Mouse (Mus musculus) liver, embryonic 12.5 days (tissue): ENCODE measurements around the gene Esrra. TPM values are rescaled to one million over a fixed set of nuclear protein-coding genes. Genes with fewer than 3 reads are reported as not detected.
A peak's percentile ranks its signal among the peaks of the same experiment; 100 is the strongest.
"Not testable (repeated sequence)": the region's sequence is repeated elsewhere in the genome, so short reads cannot be mapped to it uniquely, and the experiment has no call there.

Source experiments
- ATAC-seq: fragments of 200-750 bp; cut with Nextera tagmentation; 2 replicates; pipeline ENCODE4 v1.8.0; 2017; ENCODE audit warnings: moderate number of reproducible peaks, mild to moderate bottlenecking, moderate library complexity
- H3K27ac ChIP-seq: fragments of 300-500 bp; sonication (generic); 2 replicates; pipeline ENCODE4 v1.5.1; 2016; ENCODE audit warnings: mild to moderate bottlenecking
- H3K27me3 ChIP-seq: fragments of 300-500 bp; sonication (generic); replicated peaks from 2 replicates; pipeline ENCODE4 v1.6.1; 2016; ENCODE audit warnings: mild to moderate bottlenecking, moderate library complexity
- H3K36me3 ChIP-seq: fragments of 300-500 bp; sonication (generic); 2 replicates; pipeline ENCODE4 v1.6.1; 2016; ENCODE audit warnings: mild to moderate bottlenecking, moderate library complexity
- H3K4me1 ChIP-seq: fragments of 300-500 bp; sonication (generic); 2 replicates; pipeline ENCODE4 v1.6.1; 2016
- H3K4me2 ChIP-seq: fragments of 300-500 bp; sonication (generic); 2 replicates; pipeline ENCODE4 v1.6.1; 2016; ENCODE audit warnings: mild to moderate bottlenecking, moderate library complexity
- H3K4me3 ChIP-seq: fragments of 300-500 bp; sonication (generic); 2 replicates; pipeline ENCODE4 v1.5.1; 2016; ENCODE audit warnings: mild to moderate bottlenecking, moderate library complexity
- H3K9ac ChIP-seq: fragments of 300-500 bp; sonication (generic); 2 replicates; pipeline ENCODE4 v1.6.1; 2016; ENCODE audit warnings: mild to moderate bottlenecking, moderate library complexity
- H3K9me3 ChIP-seq: fragments of 300-500 bp; sonication (generic); replicated peaks from 2 replicates; pipeline ENCODE4 v1.6.1; 2016; ENCODE audit warnings: mild to moderate bottlenecking, moderate library complexity
- WGBS: fragments of 180-500 bp; shearing (Covaris S2); methylation state at CpG from one replicate; pipeline ENCODE4 v1.1.7; 2016; ENCODE audit not compliant: insufficient replicate concordance; 5-methylcytosine and 5-hydroxymethylcytosine counted together
- polyA plus RNA-seq: library from polyadenylated mRNA; unstranded; fragments of >200 nt; fragmentation: Nextera tagmentation; extraction: Ambion mirVana; gene quantifications from 2 replicates; pipeline ENCODE4 v1.2.1, GENCODE M21; 2016

The Esrra gene
- polyA plus RNA-seq, 1 experiment from 2014 or later: 6.5 TPM

GRCm38 (mm10) chr19:6905498-6906159, 16.0 kb downstream of the Esrra start:
- Histone ChIP-seq H3K4me2 (no peak overlapping the region), H3K27me3 (no peaks in the 10 kb centered on the region), H3K4me3 (no peak overlapping the region), H3K36me3 (peaks cover 21% of the 10 kb centered on the region), H3K4me1 (peaks cover 19% of the 10 kb centered on the region), H3K9ac (no peak overlapping the region), H3K27ac (no peak overlapping the region), H3K9me3 (no peaks in the 10 kb centered on the region)
- WGBS: 79% methylated on average over 11 of the region's 11 CpGs
- no peak for ATAC-seq

- H3K4me2 ChIP-seq: no peak overlapping the region
- WGBS: 72% methylated on average over 2 of the region's 2 CpGs
- no peaks in the 10 kb centered on the region for H3K27me3 ChIP-seq
- H3K27ac ChIP-seq: no peak overlapping the region
- H3K4me1 ChIP-seq: peaks cover 19% of the 10 kb centered on the region
- no peak overlapping the region for H3K9ac ChIP-seq
- no peak for ATAC-seq
- H3K9me3 ChIP-seq: peaks cover 5% of the 10 kb centered on the region; the same call in 1 of the 2 replicates
- peaks cover 21% of the 10 kb centered on the region for H3K36me3 ChIP-seq
- H3K4me3 ChIP-seq: no peak overlapping the region
Measured at GRCm38 (mm10) chr19:6904846-6905245, 16.8 kb downstream of the Esrra start.

- H3K4me1 ChIP-seq: peaks cover 8% of the 10 kb centered on the region
- no peak for ATAC-seq
- H3K27ac ChIP-seq: no peak overlapping the region
- no peak overlapping the region for H3K4me2 ChIP-seq
- H3K36me3 ChIP-seq: peaks cover 21% of the 10 kb centered on the region
- no peak overlapping the region for H3K9ac ChIP-seq
- no peaks in the 10 kb centered on the region for H3K27me3 ChIP-seq
- peaks cover 5% of the 10 kb centered on the region; the same call in 1 of the 2 replicates for H3K9me3 ChIP-seq
- WGBS: 85% methylated on average over 1 of the region's 1 CpGs
- no peak overlapping the region for H3K4me3 ChIP-seq
Measured at GRCm38 (mm10) chr19:6903031-6903430, 18.6 kb downstream of the Esrra start.

GRCm38 (mm10) chr19:6899641-6900040, 22.0 kb downstream of the Esrra start:
- 71% methylated on average over 4 of the region's 4 CpGs for WGBS
- Histone ChIP-seq H3K4me1 (no peaks in the 10 kb centered on the region), H3K4me3 (no peak overlapping the region), H3K36me3 (no peaks in the 10 kb centered on the region), H3K27me3 (no peaks in the 10 kb centered on the region), H3K9me3 (peaks cover 5% of the 10 kb centered on the region; the same call in 1 of the 2 replicates), H3K4me2 (no peak overlapping the region), H3K27ac (no peak overlapping the region), H3K9ac (no peak overlapping the region)
- no peak for ATAC-seq

GRCm38 (mm10) chr19:6895608-6896305, 25.9 kb downstream of the Esrra start:
- 63% methylated on average over 18 of the region's 18 CpGs for WGBS

GRCm38 (mm10) chr19:6893731-6894451, 27.7 kb downstream of the Esrra start:
- no peaks in the 10 kb centered on the region for H3K4me1 ChIP-seq
- H3K9me3 ChIP-seq: no peaks in the 10 kb centered on the region
- H3K27ac ChIP-seq: no peak overlapping the region
- H3K36me3 ChIP-seq: no peaks in the 10 kb centered on the region
- H3K4me3 ChIP-seq: no peak overlapping the region
- no peaks in the 10 kb centered on the region for H3K27me3 ChIP-seq
- ATAC-seq: no peak
- no peak overlapping the region for H3K4me2 ChIP-seq
- H3K9ac ChIP-seq: no peak overlapping the region
- 84% methylated on average over 14 of the region's 14 CpGs for WGBS

More at GRCm38 (mm10) chr19:6895608-6896305, 25.9 kb downstream of the Esrra start:
- not testable (repeated sequence) for ATAC-seq, H3K4me3 ChIP-seq, H3K9ac ChIP-seq, H3K27ac ChIP-seq, H3K36me3 ChIP-seq, H3K27me3 ChIP-seq, H3K4me1 ChIP-seq, H3K9me3 ChIP-seq
- H3K4me2 ChIP-seq: peak overlapping the region; percentile 12; the same call in 1 of the 2 replicates

- WGBS: 30% methylated on average over 4 of the region's 4 CpGs
- Histone ChIP-seq H3K4me2 (no peak overlapping the region), H3K4me1 (no peaks in the 10 kb centered on the region), H3K9ac (no peak overlapping the region), H3K27ac (no peak overlapping the region), H3K36me3 (no peaks in the 10 kb centered on the region), H3K4me3 (no peak overlapping the region), H3K9me3 (no peaks in the 10 kb centered on the region), H3K27me3 (no peaks in the 10 kb centered on the region)
- no peak for ATAC-seq
Measured at GRCm38 (mm10) chr19:6892512-6892911, 29.1 kb downstream of the Esrra start.

GRCm38 (mm10) chr19:6877965-6878364, 43.6 kb downstream of the Esrra start:
- WGBS: 60% methylated on average over 4 of the region's 4 CpGs
- Histone ChIP-seq H3K27me3 (no peaks in the 10 kb centered on the region), H3K4me2 (no peak overlapping the region), H3K9me3 (no peaks in the 10 kb centered on the region), H3K4me1 (no peaks in the 10 kb centered on the region), H3K4me3 (no peak overlapping the region), H3K27ac (no peak overlapping the region), H3K36me3 (no peaks in the 10 kb centered on the region), H3K9ac (no peak overlapping the region)
- no peak for ATAC-seq

- peaks cover 3% of the 10 kb centered on the region for H3K4me1 ChIP-seq
- no peak for ATAC-seq
- H3K9ac ChIP-seq: no peak overlapping the region
- H3K9me3 ChIP-seq: no peaks in the 10 kb centered on the region
- H3K36me3 ChIP-seq: no peaks in the 10 kb centered on the region
- H3K27me3 ChIP-seq: no peaks in the 10 kb centered on the region
- no peak overlapping the region for H3K4me2 ChIP-seq
- no peak overlapping the region for H3K4me3 ChIP-seq
- no peak overlapping the region for H3K27ac ChIP-seq
Measured at GRCm38 (mm10) chr19:6876799-6877198, 44.8 kb downstream of the Esrra start.

- Histone ChIP-seq H3K27ac (no peak overlapping the region), H3K36me3 (no peaks in the 10 kb centered on the region), H3K9me3 (no peaks in the 10 kb centered on the region), H3K27me3 (no peaks in the 10 kb centered on the region), H3K9ac (no peak overlapping the region), H3K4me2 (no peak overlapping the region), H3K4me3 (no peak overlapping the region), H3K4me1 (peaks cover 13% of the 10 kb centered on the region)
- WGBS: 67% methylated on average over 6 of the region's 6 CpGs
- ATAC-seq: no peak
Measured at GRCm38 (mm10) chr19:6875834-6876233, 45.8 kb downstream of the Esrra start.

GRCm38 (mm10) chr19:6874257-6874656, 47.4 kb downstream of the Esrra start:
- H3K9ac ChIP-seq: no peak overlapping the region
- no peak overlapping the region for H3K4me3 ChIP-seq
- no peaks in the 10 kb centered on the region for H3K9me3 ChIP-seq
- no peak for ATAC-seq
- no peak overlapping the region for H3K27ac ChIP-seq
- 37% methylated on average over 1 of the region's 1 CpGs for WGBS
- no peaks in the 10 kb centered on the region for H3K27me3 ChIP-seq
- no peaks in the 10 kb centered on the region for H3K36me3 ChIP-seq
- H3K4me1 ChIP-seq: peaks cover 27% of the 10 kb centered on the region
- H3K4me2 ChIP-seq: no peak overlapping the region

- WGBS: 46% methylated on average over 3 of the region's 3 CpGs
- peaks cover 30% of the 10 kb centered on the region for H3K4me1 ChIP-seq
- H3K9ac ChIP-seq: no peak overlapping the region
- no peaks in the 10 kb centered on the region for H3K27me3 ChIP-seq
- no peaks in the 10 kb centered on the region for H3K9me3 ChIP-seq
- H3K4me2 ChIP-seq: no peak overlapping the region
- H3K27ac ChIP-seq: no peak overlapping the region
- H3K4me3 ChIP-seq: no peak overlapping the region
- no peak for ATAC-seq
- no peaks in the 10 kb centered on the region for H3K36me3 ChIP-seq
Measured at GRCm38 (mm10) chr19:6872701-6873100, 48.9 kb downstream of the Esrra start.
